ENCODE assay signal across 18 mouse cellular contexts in genomic region chr11:75064266-75064665, GRCm38 (mm10).
DNase-seq lines count a peak whose midpoint lies in the region; TF ChIP-seq lines count a peak whose summit lies in the region.
"Had no signal": no experiment of that assay in that cellular context is flagged by ENCODE, and none has a peak within 500 bp of the region (broad histone marks: within the 10 kb centered on the region; RNA-seq: fewer than 3 reads in every experiment).

No protein-coding gene starts in this region.

- TF ChIP-seq RAD21 in MEL (IDR thresholded peaks at IDR 0.05; ENCODE audit: low read depth, low read length): no peak

- H3K9me3 ChIP-seq in MEL (replicated peaks; ENCODE audit: insufficient read depth, low read length): no peaks in the 10 kb centered on the region
- H3K9me3 ChIP-seq: G1E had no signal

- no peaks in the 10 kb centered on the region for H3K79me2 ChIP-seq in MEL (ENCODE audit: control insufficient read depth, insufficient read depth, low read length, poor library complexity)

- H3K4me1 ChIP-seq in MEL (ENCODE audit: control insufficient read depth in 1 of 2, insufficient read depth in 2 of 2, low read length in 2 of 2): peaks cover 16 to 36% of the 10 kb centered on the region in 2 experiments

- peaks cover 0 to 45% of the 10 kb centered on the region in 2 experiments; a peak in 2 of 4 replicates for H3K36me3 ChIP-seq in MEL (ENCODE audit: control insufficient read depth in 1 of 2, insufficient read depth in 2 of 2, low read length in 2 of 2)

- no peak for DNase-seq in MEL (ENCODE audit: low read depth, low spot score)
- DNase-seq in adrenal gland, adult 18-20 months (ENCODE audit: low spot score in 2 of 2): no peak
- DNase-seq: adrenal gland, adult 2 months; adrenal gland, adult 8-10 months; adrenal gland, postnatal 10 days; adrenal gland, postnatal 14 days; adrenal gland, postnatal 25 days; adrenal gland, postnatal 36 days; B cell, adult 2 months; cerebellum, adult 11 months; cerebellum, adult 11-12 months; cerebellum, adult 18-20 months; cerebellum, adult 2 months; cerebellum, adult 8-10 months; cerebellum, adult 9-10 months had no signal

- no peak for TF ChIP-seq CTCF in MEL (IDR thresholded peaks at IDR 0.05 in 2 of 3, conservative IDR thresholded peaks at IDR 0.05 in 1 of 3; ENCODE audit: control insufficient read depth in 1 of 3, insufficient read depth in 1 of 3, low read depth in 2 of 3, low read length in 3 of 3, poor library complexity in 1 of 3, severe bottlenecking in 1 of 3)

- H3K27me3 ChIP-seq in MEL (ENCODE audit: control insufficient read depth in 1 of 2, insufficient read depth in 2 of 2, low read length in 2 of 2): no peaks in the 10 kb centered on the region
- H3K27me3 ChIP-seq: CH12.LX, Patski had no signal

- no peak for TF ChIP-seq POLR2A in MEL (IDR thresholded peaks at IDR 0.05; ENCODE audit: control insufficient read depth in 1 of 2, insufficient read depth in 1 of 2, low read depth in 1 of 2, low read length in 2 of 2, poor library complexity in 1 of 2)

- peak; percentile 64 to 72; a peak in 3 of 4 replicates for TF ChIP-seq EP300 in MEL (IDR thresholded peaks at IDR 0.05; ENCODE audit: low read depth in 1 of 2, low read length in 2 of 2)

- no peak overlapping the region for H3K9ac ChIP-seq in MEL (ENCODE audit: control insufficient read depth, low read depth, low read length, poor library complexity, severe bottlenecking)

- no peak overlapping the region for H3K4me3 ChIP-seq in MEL (ENCODE audit: control insufficient read depth in 1 of 2, insufficient read depth in 1 of 2, low read depth in 2 of 2, low read length in 2 of 2)

- no peak overlapping the region for H3K27ac ChIP-seq in MEL (ENCODE audit: control insufficient read depth, low read depth, low read length)

TF ChIP-seq in MEL, 35 proteins besides CTCF, POLR2A, EP300 and RAD21:
- TF ChIP-seq GATA1 (IDR thresholded peaks at IDR 0.05; ENCODE audit: low read depth, low read length): peak; percentile 84
- peak; percentile 41; the same call in 1 of the 2 replicates for TF ChIP-seq TCF12 (IDR thresholded peaks at IDR 0.05; ENCODE audit: low read depth, low read length)
- peak; percentile 52; the same call in 1 of the 2 replicates for TF ChIP-seq ZNF384 (IDR thresholded peaks at IDR 0.05; ENCODE audit: low read depth, low read length)
- TF ChIP-seq TAL1 (IDR thresholded peaks at IDR 0.05; ENCODE audit: low read length): no peak
- no peak for TF ChIP-seq POLR2AphosphoS5 (IDR thresholded peaks at IDR 0.05; ENCODE audit: borderline replicate concordance, low read depth, low read length)
- 0 out of 2 replicates have a peak, but pooled peaks have one; percentile 49 for TF ChIP-seq RCOR1 (IDR thresholded peaks at IDR 0.05; ENCODE audit: low read depth, low read length)
